Mouse (Mus musculus) midbrain, postnatal 0 days (tissue): ENCODE results near the gene Megf9. TPM values are rescaled to one million over a fixed set of nuclear protein-coding genes. Genes with fewer than 3 reads are reported as not detected.

ENCODE experiments used
- ATAC-seq: fragments of 200-750 bp; cut with Nextera tagmentation; 2 replicates; pipeline ENCODE4 v1.8.0; 2017; ENCODE audit warnings: moderate number of reproducible peaks, mild to moderate bottlenecking, moderate TSS enrichment, moderate library complexity; ENCODE audit not compliant: low FRiP score
- DNase-seq: peaks from one replicate; pipeline ENCODE4 v3.0.0-alpha.2; 2015; ENCODE audit warnings: low spot score
- H3K27ac ChIP-seq: fragments of 300-500 bp; sonication (generic); 2 replicates; pipeline ENCODE4 v1.5.1; 2014; ENCODE audit warnings: low read depth, mild to moderate bottlenecking, low read length, mixed read lengths
- H3K27me3 ChIP-seq: fragments of 300-500 bp; sonication (generic); 2 replicates; pipeline ENCODE4 v1.6.1; 2014; ENCODE audit warnings: low read length, control low read depth, mixed read lengths; ENCODE audit not compliant: insufficient read depth
- H3K36me3 ChIP-seq: fragments of 300-500 bp; sonication (generic); 2 replicates; pipeline ENCODE4 v1.6.1; 2014; ENCODE audit warnings: low read length, control low read depth, mixed read lengths; ENCODE audit not compliant: insufficient read depth
- H3K4me1 ChIP-seq: fragments of 300-500 bp; sonication (generic); 2 replicates; pipeline ENCODE4 v1.6.1; 2014; ENCODE audit warnings: mild to moderate bottlenecking, control low read depth, antibody characterized with exemption, low read length, mixed read lengths; ENCODE audit not compliant: insufficient read depth
- H3K4me2 ChIP-seq: fragments of 300-500 bp; sonication (generic); 2 replicates; pipeline ENCODE4 v1.6.1; 2014; ENCODE audit warnings: low read depth, mild to moderate bottlenecking, low read length, mixed read lengths; ENCODE audit not compliant: poor library complexity, severe bottlenecking
- H3K4me3 ChIP-seq: fragments of 300-500 bp; sonication (generic); 2 replicates; pipeline ENCODE4 v1.5.1; 2014; ENCODE audit warnings: low read depth, mild to moderate bottlenecking, low read length, moderate library complexity
- H3K9ac ChIP-seq: fragments of 300-500 bp; sonication (generic); replicated peaks from 2 replicates; pipeline ENCODE4 v1.6.1; 2014; ENCODE audit warnings: mild to moderate bottlenecking, low read length, moderate library complexity, mixed read lengths; ENCODE audit not compliant: poor library complexity, severe bottlenecking
- H3K9me3 ChIP-seq: fragments of 300-500 bp; sonication (generic); 2 replicates; pipeline ENCODE4 v1.6.1; 2016; ENCODE audit warnings: low read length, control low read depth
- CTCF ChIP-seq: IDR thresholded peaks from 2 replicates; pipeline ENCODE4 v1.5.1; 2016; ENCODE audit warnings: antibody characterized with exemption, mild to moderate bottlenecking
- WGBS: fragments of 180-500 bp; shearing (Covaris S2); extraction: QIAGEN DNeasy Blood & Tissue Kit; methylation state at CpG from one replicate; pipeline ENCODE4 v1.1.7; 2014; 5-methylcytosine and 5-hydroxymethylcytosine counted together
- polyA plus RNA-seq: library from polyadenylated mRNA; unstranded; fragments of >200 nt; fragmentation: Nextera tagmentation; extraction: Ambion mirVana; gene quantifications from 2 replicates; pipeline ENCODE4 v1.2.1, GENCODE M21; 2015
- total RNA-seq: library from RNA; depleted of rRNA; stranded (reverse); fragments of >200 nt; gene quantifications from 2 replicates; pipeline ENCODE4 v1.2.3, GENCODE M21; 2014

The Megf9 gene
- total and polyA plus RNA-seq, 2 experiments from 2014 or later = 30.1 to 66.3 TPM

- H3K9ac ChIP-seq = no peak overlapping the region
- no peak for ATAC-seq
- no peak for DNase-seq
- H3K4me3 ChIP-seq = no peak overlapping the region
- H3K27me3 ChIP-seq = no peaks in the 10 kb centered on the region
- TF ChIP-seq CTCF = no peak
- no peak overlapping the region for H3K27ac ChIP-seq
- 63% methylated on average over 2 of the region's 2 CpGs for WGBS
- no peaks in the 10 kb centered on the region for H3K4me1 ChIP-seq
- no peaks in the 10 kb centered on the region for H3K9me3 ChIP-seq
- no peaks in the 10 kb centered on the region for H3K36me3 ChIP-seq
- H3K4me2 ChIP-seq = no peak overlapping the region
Measured at GRCm38 (mm10) chr4:70471398-70471797, 63.4 kb downstream of the Megf9 start.

- Histone ChIP-seq H3K27ac (no peak overlapping the region), H3K4me2 (no peak overlapping the region), H3K36me3 (no peaks in the 10 kb centered on the region), H3K9ac (no peak overlapping the region), H3K4me3 (no peak overlapping the region), H3K9me3 (no peaks in the 10 kb centered on the region), H3K4me1 (no peaks in the 10 kb centered on the region), H3K27me3 (no peaks in the 10 kb centered on the region)
- no peak for TF ChIP-seq CTCF
- WGBS = 90% methylated on average over 1 of the region's 1 CpGs
- ATAC-seq = no peak
- DNase-seq = no peak
Measured at GRCm38 (mm10) chr4:70465921-70466689, 68.7 kb downstream of the Megf9 start.

- no peak overlapping the region for H3K9ac ChIP-seq
- ATAC-seq (no peak), DNase-seq (no peak)
- H3K27ac ChIP-seq = no peak overlapping the region
- no peaks in the 10 kb centered on the region for H3K36me3 ChIP-seq
- no peak for TF ChIP-seq CTCF
- no peaks in the 10 kb centered on the region for H3K4me1 ChIP-seq
- no peaks in the 10 kb centered on the region for H3K9me3 ChIP-seq
- H3K4me3 ChIP-seq = no peak overlapping the region
- H3K4me2 ChIP-seq = no peak overlapping the region
- WGBS = 90% methylated on average over 2 of the region's 2 CpGs
- no peaks in the 10 kb centered on the region for H3K27me3 ChIP-seq
Measured at GRCm38 (mm10) chr4:70463302-70463701, 71.5 kb downstream of the Megf9 start.

- TF ChIP-seq CTCF = no peak
- Histone ChIP-seq H3K27me3 (no peaks in the 10 kb centered on the region), H3K9me3 (no peaks in the 10 kb centered on the region), H3K36me3 (no peaks in the 10 kb centered on the region), H3K9ac (no peak overlapping the region), H3K4me3 (no peak overlapping the region), H3K27ac (no peak overlapping the region), H3K4me2 (no peak overlapping the region), H3K4me1 (no peaks in the 10 kb centered on the region)
- ATAC-seq = no peak
- DNase-seq = no peak
Measured at GRCm38 (mm10) chr4:70461416-70461815, 73.4 kb downstream of the Megf9 start.

- ATAC-seq = no peak
- Histone ChIP-seq H3K9me3 (no peaks in the 10 kb centered on the region), H3K4me1 (no peaks in the 10 kb centered on the region), H3K4me3 (no peak overlapping the region), H3K27me3 (no peaks in the 10 kb centered on the region), H3K4me2 (no peak overlapping the region), H3K9ac (no peak overlapping the region), H3K36me3 (peaks cover 4% of the 10 kb centered on the region; the same call in 1 of the 2 replicates), H3K27ac (no peak overlapping the region; the same call in 1 of the 2 replicates)
- no peak for TF ChIP-seq CTCF
- DNase-seq = no peak
- WGBS = 87% methylated on average over 3 of the region's 3 CpGs
Measured at GRCm38 (mm10) chr4:70452161-70452560, 82.6 kb downstream of the Megf9 start.

- H3K4me3 ChIP-seq = no peak overlapping the region
- peaks cover 4% of the 10 kb centered on the region; the same call in 1 of the 2 replicates for H3K36me3 ChIP-seq
- DNase-seq = peak; percentile 78
- H3K27ac ChIP-seq = no peak overlapping the region
- H3K9me3 ChIP-seq = no peaks in the 10 kb centered on the region
- no peak overlapping the region for H3K4me2 ChIP-seq
- WGBS = 1% methylated on average over 2 of the region's 2 CpGs
- H3K4me1 ChIP-seq = no peaks in the 10 kb centered on the region
- no peaks in the 10 kb centered on the region for H3K27me3 ChIP-seq
- H3K9ac ChIP-seq = no peak overlapping the region
- TF ChIP-seq CTCF = peak; percentile 93
- ATAC-seq = no peak
Measured at GRCm38 (mm10) chr4:70451750-70452149, 83.0 kb downstream of the Megf9 start.
